Mouse (Mus musculus): ENCODE measurements at regions not wholly inside any gene's neighbourhood (a gene's known extent, or its start where the extent isn't known, plus 50 kb on each side); places are given as distances from the start of the nearest gene placed in this dataset.

DNA sequence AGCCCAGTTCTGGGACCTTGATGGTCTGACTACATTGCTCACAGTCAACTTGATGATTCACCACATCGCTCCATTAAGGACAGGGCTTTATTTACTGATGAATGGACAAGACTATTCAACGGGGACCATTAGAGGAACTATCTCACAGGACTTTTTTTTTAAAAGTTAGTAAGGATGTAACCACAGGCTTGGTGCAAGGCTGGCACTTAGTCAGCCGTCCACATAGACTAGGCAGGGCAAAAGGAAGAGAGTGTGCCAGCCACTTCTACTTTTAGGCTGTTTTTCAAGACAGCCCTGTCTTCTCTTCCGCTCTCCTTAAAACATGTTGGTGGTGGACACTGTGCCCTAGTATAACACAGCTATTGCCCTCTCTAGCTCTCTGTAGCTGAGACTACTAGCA lies 336.0 kb downstream of the Sox4 start:
- Histone ChIP-seq H3K79me2 (replicated peaks; ENCODE audit: control insufficient read depth, extremely low read depth, insufficient read depth, poor library complexity, severe bottlenecking) (no peaks in the 10 kb centered on the region), H3K9ac (ENCODE audit: insufficient read depth, low read depth) (no peak overlapping the region), H3K4me2 (ENCODE audit: insufficient read depth, low read depth, poor library complexity, severe bottlenecking) (peak overlapping the region; percentile 61; the same call in 1 of the 2 replicates), H3K9me3 (replicated peaks; ENCODE audit: low read length) (no peaks in the 10 kb centered on the region), H3K27me3 (replicated peaks) (no peaks in the 10 kb centered on the region), H3K27ac (ENCODE audit: insufficient read depth, low read depth) (no peak overlapping the region), H3K4me1 (ENCODE audit: control insufficient read depth in 1 of 2, insufficient read depth in 2 of 2) (no peaks in the 10 kb centered on the region), H3K36me3 (replicated peaks in 1 of 2; ENCODE audit: control insufficient read depth in 1 of 2, insufficient read depth in 1 of 2, low read length in 1 of 2) (no peaks in the 10 kb centered on the region), H3K4me3 (replicated peaks in 1 of 3; ENCODE audit: low read depth in 2 of 3, low read length in 2 of 3, poor library complexity in 1 of 3) (no peak overlapping the region)
- dilution Hi-C loops (cut with MboI; ENCODE audit: extremely low pct_ligation_motif_present, extremely low pct_unique_long_range_greater_than_20kb, low sequenced_read_pairs) (no loop called here), in situ Hi-C loops (cut with MboI; ENCODE audit: low pct_ligation_motif_present, low pct_unique_long_range_greater_than_20kb, low sequenced_read_pairs) (no loop called here)
- TF ChIP-seq NRF1 (IDR thresholded peaks at IDR 0.05; ENCODE audit: low read depth, low read length) (no peak), JUND (conservative IDR thresholded peaks at IDR 0.05; ENCODE audit: low read depth, low read length) (no peak), POLR2A (IDR thresholded peaks at IDR 0.05; ENCODE audit: low read depth, low read length) (no peak), PAX5 (IDR thresholded peaks at IDR 0.05; ENCODE audit: low read length) (no peak), UBTF (IDR thresholded peaks at IDR 0.05; ENCODE audit: low read depth, low read length) (no peak), ZMIZ1 (IDR thresholded peaks at IDR 0.05; ENCODE audit: low read depth, low read length) (no peak), CTCF (conservative IDR thresholded peaks at IDR 0.05 in 1 of 2, IDR thresholded peaks at IDR 0.05 in 1 of 2; ENCODE audit: low read depth in 2 of 2, low read length in 2 of 2) (no peak), ZKSCAN1 (IDR thresholded peaks at IDR 0.05; ENCODE audit: borderline replicate concordance, low read depth, low read length) (no peak), RCOR1 (conservative IDR thresholded peaks at IDR 0.05; ENCODE audit: low read depth, low read length) (no peak)
- no peak for DNase-seq (ENCODE audit: extremely low read depth)

DNA sequence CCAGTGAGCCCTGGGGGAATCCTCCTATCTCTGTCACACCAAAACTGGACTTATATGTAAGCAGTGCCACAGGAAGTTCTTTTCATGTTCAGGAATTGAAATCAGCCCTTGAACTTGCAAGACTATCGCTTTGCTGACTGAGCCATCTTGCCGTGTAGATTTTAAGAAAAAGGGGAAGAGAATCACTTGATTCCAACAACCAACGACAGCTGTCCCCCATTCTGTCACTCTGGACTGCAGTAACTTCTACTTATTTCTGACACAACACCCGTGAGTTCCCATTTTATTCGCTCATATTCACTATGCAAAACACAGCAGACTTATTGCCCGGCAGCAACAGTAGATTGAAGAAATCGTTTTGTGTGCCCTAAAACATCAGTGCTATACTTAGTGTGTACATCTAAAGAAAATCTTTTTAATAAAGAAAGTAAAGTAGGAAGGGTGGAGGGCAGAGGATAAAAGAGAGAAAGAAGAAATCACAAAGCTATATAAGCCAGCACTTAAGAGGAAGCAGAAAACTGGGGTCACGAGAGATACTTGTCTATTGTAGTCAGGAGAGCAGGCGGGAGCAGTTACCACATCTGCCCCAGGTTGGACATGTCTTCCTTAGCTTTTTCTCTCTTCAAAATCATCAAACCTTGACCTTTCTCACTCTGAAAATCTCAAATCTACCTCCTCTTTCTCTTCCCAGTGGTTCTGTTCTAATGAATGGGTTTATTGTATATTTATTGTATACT lies 336.7 kb downstream of the Sox4 start:
- no peak overlapping the region for H3K4me3 ChIP-seq (replicated peaks in 1 of 3; ENCODE audit: low read depth in 2 of 3, low read length in 2 of 3, poor library complexity in 1 of 3)
- no peaks in the 10 kb centered on the region for H3K9me3 ChIP-seq (replicated peaks; ENCODE audit: low read length)
- no peaks in the 10 kb centered on the region for H3K36me3 ChIP-seq (replicated peaks in 1 of 2; ENCODE audit: control insufficient read depth in 1 of 2, insufficient read depth in 1 of 2, low read length in 1 of 2)
- no peaks in the 10 kb centered on the region for H3K4me1 ChIP-seq (ENCODE audit: control insufficient read depth in 1 of 2, insufficient read depth in 2 of 2)
- no peak for TF ChIP-seq IRF4 (IDR thresholded peaks at IDR 0.05; ENCODE audit: low read depth, low read length)
- TF ChIP-seq BHLHE40 (IDR thresholded peaks at IDR 0.05; ENCODE audit: low read depth, low read length): no peak
- DNase-seq (ENCODE audit: extremely low read depth): no peak
- H3K27me3 ChIP-seq (replicated peaks): no peaks in the 10 kb centered on the region
- in situ Hi-C loops (cut with MboI; ENCODE audit: low pct_ligation_motif_present, low pct_unique_long_range_greater_than_20kb, low sequenced_read_pairs): no loop called here
- no peaks in the 10 kb centered on the region for H3K79me2 ChIP-seq (replicated peaks; ENCODE audit: control insufficient read depth, extremely low read depth, insufficient read depth, poor library complexity, severe bottlenecking)
- peak overlapping the region; percentile 61; the same call in 1 of the 2 replicates for H3K4me2 ChIP-seq (ENCODE audit: insufficient read depth, low read depth, poor library complexity, severe bottlenecking)
- dilution Hi-C loops (cut with MboI; ENCODE audit: extremely low pct_ligation_motif_present, extremely low pct_unique_long_range_greater_than_20kb, low sequenced_read_pairs): no loop called here
- H3K9ac ChIP-seq (ENCODE audit: insufficient read depth, low read depth): no peak overlapping the region
- no peak overlapping the region for H3K27ac ChIP-seq (ENCODE audit: insufficient read depth, low read depth)

DNA sequence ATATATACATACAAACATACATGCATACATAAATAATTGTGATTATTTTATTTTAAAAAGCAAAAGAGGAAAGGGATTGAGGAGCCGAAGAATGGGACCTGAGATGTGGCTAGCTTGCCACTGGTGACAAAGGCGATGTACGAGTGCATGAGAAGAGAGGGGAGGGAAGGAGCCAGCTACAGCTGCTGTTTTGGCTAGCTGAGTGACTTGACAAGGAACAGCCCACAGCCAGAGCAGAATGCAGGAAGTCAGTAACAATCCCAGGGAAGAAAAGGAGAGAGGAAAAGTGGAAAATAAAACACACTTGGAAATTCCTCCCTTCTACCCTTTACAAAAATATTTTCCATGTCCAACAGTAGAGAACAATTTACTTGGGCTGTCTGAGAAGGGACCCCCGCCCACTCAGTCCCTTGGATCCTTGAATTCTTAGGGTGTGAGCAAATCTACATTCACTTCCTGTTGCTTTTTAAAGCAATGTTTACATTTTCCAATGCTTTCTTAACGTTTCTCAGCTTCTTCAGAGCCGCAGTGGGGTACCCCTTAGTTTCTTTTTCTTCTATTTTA lies 345.9 kb downstream of the Sox4 start:
- no peaks in the 10 kb centered on the region for H3K27me3 ChIP-seq (replicated peaks)
- no peak overlapping the region for H3K4me3 ChIP-seq (replicated peaks in 1 of 3; ENCODE audit: low read depth in 2 of 3, low read length in 2 of 3, poor library complexity in 1 of 3)
- H3K79me2 ChIP-seq (replicated peaks; ENCODE audit: control insufficient read depth, extremely low read depth, insufficient read depth, poor library complexity, severe bottlenecking): no peaks in the 10 kb centered on the region
- TF ChIP-seq JUN (IDR thresholded peaks at IDR 0.05; ENCODE audit: insufficient read depth, low read depth, low read length): no peak
- TF ChIP-seq NELFE (IDR thresholded peaks at IDR 0.05; ENCODE audit: low read depth, low read length): no peak
- no peak for TF ChIP-seq RAD21 (IDR thresholded peaks at IDR 0.05; ENCODE audit: low read depth, low read length)
- no peaks in the 10 kb centered on the region for H3K9me3 ChIP-seq (replicated peaks; ENCODE audit: low read length)
- H3K4me1 ChIP-seq (ENCODE audit: control insufficient read depth in 1 of 2, insufficient read depth in 2 of 2): no peaks in the 10 kb centered on the region
- no peaks in the 10 kb centered on the region for H3K36me3 ChIP-seq (replicated peaks in 1 of 2; ENCODE audit: control insufficient read depth in 1 of 2, insufficient read depth in 1 of 2, low read length in 1 of 2)
- in situ Hi-C loops (cut with MboI; ENCODE audit: low pct_ligation_motif_present, low pct_unique_long_range_greater_than_20kb, low sequenced_read_pairs) (no loop called here), dilution Hi-C loops (cut with MboI; ENCODE audit: extremely low pct_ligation_motif_present, extremely low pct_unique_long_range_greater_than_20kb, low sequenced_read_pairs) (no loop called here)
- no peak for DNase-seq (ENCODE audit: extremely low read depth)
- H3K9ac ChIP-seq (ENCODE audit: insufficient read depth, low read depth): no peak overlapping the region
- H3K4me2 ChIP-seq (ENCODE audit: insufficient read depth, low read depth, poor library complexity, severe bottlenecking): no peak overlapping the region
- no peak overlapping the region for H3K27ac ChIP-seq (ENCODE audit: insufficient read depth, low read depth)

Data from CH12.LX (cell line).